Mouse (Mus musculus) layer of hippocampus, postnatal 14 days (tissue): ENCODE results near the gene Cic. TPM values are rescaled to one million over a fixed set of nuclear protein-coding genes. Genes with fewer than 3 reads are reported as not detected.
A peak's percentile ranks its signal among the peaks of the same experiment; 100 is the strongest.

Experiments used
- DNase-seq, 2 experiments: peaks; one replicate each; pipeline ENCODE4 v3.0.0; 2021 to 2022; ENCODE audit warnings: low spot score in 2 of 2, mixed read lengths in 1 of 2
- microRNA-seq, 2 experiments: library from miRNA; unstranded; fragments of <30 nt; microRNA quantifications; one replicate each; pipeline ENCODE4 v1.2.0; 2021
- total RNA-seq, 2 experiments: library from RNA; stranded (reverse); gene quantifications; 2 replicates each; pipeline ENCODE4 v1.2.3; 2021

Gene Cic
- total RNA-seq, 2 experiments from 2014 or later, result 209 to 228 TPM

DNA sequence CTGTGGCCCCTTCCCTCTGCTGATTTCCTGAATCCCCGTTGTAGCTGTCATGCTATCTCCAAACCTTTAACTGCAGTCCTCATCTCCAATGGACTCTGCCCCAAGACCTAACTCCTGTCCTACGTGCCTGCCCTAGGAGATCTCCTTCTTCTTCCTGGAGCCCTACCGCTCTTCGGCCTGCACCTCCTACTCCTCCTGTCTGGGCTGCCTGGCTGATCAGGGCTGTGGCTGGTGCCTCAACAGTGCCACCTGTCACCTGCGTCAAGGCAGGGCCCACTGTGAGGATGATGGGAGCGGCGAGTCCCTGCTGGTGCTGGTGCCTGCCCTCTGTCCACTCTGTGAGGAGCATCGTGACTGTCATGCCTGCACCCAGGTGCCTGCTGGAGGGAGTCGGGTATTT lies 71.8 kb downstream of the Cic start:
- DNase-seq, result no peak

GRCm38 (mm10) chr7:25341000-25341784 lies 73.7 kb downstream of the Cic start:
- DNase-seq, result peak; percentile 45 to 55

Small RNA genes lying within 50 kb of the gene (microRNA-seq; reads per million reads assigned to microRNA genes)
- gene Mir7048, result 0 to 0.45 reads per million in 2 experiments

Other genes with a start within 250 kb of the Cic start
- 100 to 1,000 TPM; 258 to 270 TPM for gene Grik5, start 195.4 kb upstream of the Cic start, total RNA-seq
- 10 to 100 TPM; 25.0 to 26.1 TPM for gene Zfp574, start 195.1 kb upstream of the Cic start, total RNA-seq
- gene Pou2f2, start 88.0 kb upstream of the Cic start, total RNA-seq, result 10 to 100 TPM; 10.1 to 11.4 TPM
- gene Dedd2, start 47.1 kb upstream of the Cic start, total RNA-seq, result 10 to 100 TPM; 24.9 to 25.6 TPM
- 10 to 100 TPM in 1 of 2 experiments, 1 to 10 TPM in 1; 9.0 to 10.2 TPM for gene Zfp526, start 46.3 kb upstream of the Cic start, total RNA-seq
- 100 to 1,000 TPM; 184 to 190 TPM for gene Gsk3a, start 29.9 kb upstream of the Cic start, total RNA-seq
- gene Erf, start 16.9 kb upstream of the Cic start, total RNA-seq, result 10 to 100 TPM; 41.0 to 47.2 TPM
- gene Pafah1b3, start 30.3 kb downstream of the Cic start, total RNA-seq, result 10 to 100 TPM; 35.3 to 37.1 TPM
- not detected for gene Prr19, start 33.7 kb downstream of the Cic start, total RNA-seq
- 10 to 100 TPM; 43.2 to 46.9 TPM for gene Tmem145, start 38.4 kb downstream of the Cic start, total RNA-seq
- 10 to 100 TPM; 86.7 to 87.9 TPM for gene Megf8, start 49.5 kb downstream of the Cic start, total RNA-seq
- not detected for gene Cnfn, start 102.0 kb downstream of the Cic start, total RNA-seq
- 1 to 10 TPM; 7.3 to 8.3 TPM for gene Lipe, start 131.0 kb downstream of the Cic start, total RNA-seq
- not detected for gene Cxcl17, start 145.2 kb downstream of the Cic start, total RNA-seq
- 1 to 10 TPM; 2.5 to 3.1 TPM for gene Ceacam1, start 209.9 kb downstream of the Cic start, total RNA-seq